In the genomic region with DNA sequence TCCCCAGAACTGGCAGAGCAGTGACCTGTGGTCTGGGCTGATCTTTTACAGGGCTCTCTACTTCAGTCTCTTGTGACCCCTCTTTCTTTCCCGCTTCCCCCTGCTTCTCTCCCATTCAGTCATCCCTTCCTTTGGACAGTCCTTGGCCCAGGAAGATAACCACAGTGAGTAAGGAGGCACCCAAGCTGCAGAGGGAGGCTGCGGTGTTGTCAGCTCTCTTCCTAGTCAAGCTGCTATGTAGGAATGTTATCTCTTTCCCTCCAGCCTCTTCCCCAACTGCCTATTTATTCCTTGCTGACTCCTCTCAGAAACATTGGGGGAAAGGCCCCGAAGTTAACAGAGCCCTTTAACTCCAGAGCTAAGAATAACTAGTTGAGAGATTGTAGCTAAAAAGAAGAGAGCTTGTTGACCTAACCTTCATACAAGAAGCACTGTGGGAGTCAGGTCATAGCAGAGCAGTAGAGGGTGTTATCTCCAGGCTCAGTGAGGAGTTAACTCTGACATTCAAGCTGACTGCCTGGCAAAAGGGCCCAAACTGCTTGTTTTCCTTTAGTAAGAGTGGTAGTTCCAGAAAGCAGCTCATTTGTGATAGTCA, we compare ENCODE assay signal across 15 mouse cellular contexts. TPM values are rescaled to one million over a fixed set of nuclear protein-coding genes. Genes with fewer than 3 reads are reported as not detected.
DNase-seq lines count a peak whose midpoint lies in the region; ATAC-seq and TF ChIP-seq lines count a peak whose summit lies in the region.
"Had no signal": no experiment of that assay in that cellular context is flagged by ENCODE, and none has a peak within 500 bp of the region (broad histone marks: within the 10 kb centered on the region; RNA-seq: fewer than 3 reads in every experiment).

No protein-coding gene starts in this region.

- no peaks in the 10 kb centered on the region for H3K27me3 ChIP-seq in heart, embryonic 12.5 days (replicated peaks)
- no peaks in the 10 kb centered on the region for H3K27me3 ChIP-seq in lung, embryonic 16.5 days (ENCODE audit: control insufficient read depth, insufficient read depth, low read depth, low read length)
- H3K27me3 ChIP-seq in small intestine, adult 2 months (ENCODE audit: control insufficient read depth, insufficient read depth, low read length), result no peaks in the 10 kb centered on the region
- H3K27me3 ChIP-seq in cerebellum, adult 2 months (ENCODE audit: control insufficient read depth, insufficient read depth, low read length), result no peaks in the 10 kb centered on the region

- no peak overlapping the region; the same call in 1 of the 2 replicates for H3K9ac ChIP-seq in heart, embryonic 12.5 days
- H3K9ac ChIP-seq in lung, embryonic 16.5 days (ENCODE audit: low read length), result no peak overlapping the region
- H3K9ac ChIP-seq: embryonic facial prominence, embryonic 15.5 days had no signal

- H3K27ac ChIP-seq in heart, embryonic 12.5 days (ENCODE audit: poor library complexity, severe bottlenecking), result peak overlapping the region; percentile 87
- no peak overlapping the region for H3K27ac ChIP-seq in lung, embryonic 16.5 days (ENCODE audit: low read length)
- 0 out of 2 replicates have a peak overlapping the region, but pooled peaks have one; percentile 27 for H3K27ac ChIP-seq in small intestine, adult 2 months (ENCODE audit: insufficient read depth, low read depth, low read length)
- H3K27ac ChIP-seq in cerebellum, adult 2 months (ENCODE audit: insufficient read depth, low read length), result no peak overlapping the region
- H3K27ac ChIP-seq: embryonic facial prominence, embryonic 15.5 days; hindbrain, postnatal 0 days had no signal

- H3K9me3 ChIP-seq in heart, embryonic 12.5 days (replicated peaks), result 0 out of 2 replicates have a peak, but pooled peaks cover 4% of the 10 kb centered on the region
- no peaks in the 10 kb centered on the region for H3K9me3 ChIP-seq in lung, embryonic 16.5 days (ENCODE audit: control insufficient read depth, low read length)
- H3K9me3 ChIP-seq: embryonic facial prominence, embryonic 15.5 days had no signal

- H3K36me3 ChIP-seq in heart, embryonic 12.5 days, result no peaks in the 10 kb centered on the region
- H3K36me3 ChIP-seq in lung, embryonic 16.5 days (ENCODE audit: control insufficient read depth, insufficient read depth, low read length), result no peaks in the 10 kb centered on the region
- no peaks in the 10 kb centered on the region for H3K36me3 ChIP-seq in small intestine, adult 2 months (ENCODE audit: control insufficient read depth, insufficient read depth, low read length)
- H3K36me3 ChIP-seq: embryonic facial prominence, embryonic 15.5 days had no signal

- no peak for DNase-seq in heart, postnatal 25 days (ENCODE audit: low spot score)
- no peak for DNase-seq in lung, postnatal 36 days
- DNase-seq in heart, postnatal 4 days, result peak; percentile 24
- no peak for DNase-seq in c-Kit-positive CD71-positive TER-119-positive erythroid progenitor cells, embryonic 14.5 days (ENCODE audit: low spot score)
- no peak for DNase-seq in cerebellum, adult 2 months
- DNase-seq: B cell, adult 2 months; cerebellum, adult 11 months; kidney, adult 8-10 months; right cerebral cortex, postnatal 14 days had no signal

- no peak for TF ChIP-seq POLR2A in small intestine, adult 2 months (IDR thresholded peaks at IDR 0.05; ENCODE audit: low read depth, low read length)
- TF ChIP-seq POLR2A in cerebellum, adult 2 months (IDR thresholded peaks at IDR 0.05; ENCODE audit: borderline replicate concordance, insufficient read depth, low read length), result no peak

- ATAC-seq in heart, embryonic 12.5 days (ENCODE audit: insufficient number of reproducible peaks, low FRiP score), result no peak; the same call in 1 of the 2 replicates
- 0 out of 2 replicates have a peak, but pooled peaks have one; percentile 15 for ATAC-seq in lung, embryonic 16.5 days (ENCODE audit: low read depth)
- ATAC-seq: hindbrain, postnatal 0 days had no signal

- peaks cover 35% of the 10 kb centered on the region for H3K4me1 ChIP-seq in heart, embryonic 12.5 days (replicated peaks)
- H3K4me1 ChIP-seq in lung, embryonic 16.5 days (replicated peaks; ENCODE audit: control insufficient read depth, insufficient read depth, low read length), result peaks cover 12% of the 10 kb centered on the region
- peaks cover under 1% of the 10 kb centered on the region; the same call in 1 of the 2 replicates for H3K4me1 ChIP-seq in small intestine, adult 2 months (ENCODE audit: control insufficient read depth, insufficient read depth, insufficient read length, low read length)
- no peaks in the 10 kb centered on the region for H3K4me1 ChIP-seq in cerebellum, adult 2 months (ENCODE audit: control insufficient read depth, insufficient read depth, low read length)

- 11% methylated on average over 3 of the region's 3 CpGs for WGBS in heart, embryonic 12.5 days
- WGBS in lung, embryonic 16.5 days, result 30% methylated on average over 3 of the region's 3 CpGs
- WGBS in small intestine, adult 2 months, result 71% methylated on average over 3 of the region's 3 CpGs
- WGBS in cerebellum, adult 2 months, result 66% methylated on average over 3 of the region's 3 CpGs

- no peak for TF ChIP-seq CTCF in small intestine, adult 2 months (IDR thresholded peaks at IDR 0.05; ENCODE audit: extremely low read depth, insufficient read length, insufficient replicate concordance, low read depth, low read length)
- TF ChIP-seq CTCF in cerebellum, adult 2 months (IDR thresholded peaks at IDR 0.05; ENCODE audit: borderline replicate concordance, insufficient read depth, low read depth, low read length), result no peak

- intact Hi-C loops in heart, postnatal 25 days (cut with DNase I), result no loop called here

- peak overlapping the region; percentile 24 for H3K4me2 ChIP-seq in heart, embryonic 12.5 days
- no peak overlapping the region for H3K4me2 ChIP-seq in lung, embryonic 16.5 days (ENCODE audit: low read depth, low read length)
- H3K4me2 ChIP-seq: embryonic facial prominence, embryonic 15.5 days had no signal

- H3K4me3 ChIP-seq in heart, embryonic 12.5 days, result no peak overlapping the region
- H3K4me3 ChIP-seq in lung, embryonic 16.5 days (ENCODE audit: low read length), result no peak overlapping the region
- no peak overlapping the region for H3K4me3 ChIP-seq in small intestine, adult 2 months (ENCODE audit: low read depth, low read length)
- H3K4me3 ChIP-seq in cerebellum, adult 2 months (replicated peaks; ENCODE audit: insufficient read depth, low read depth, low read length), result no peak overlapping the region
- H3K4me3 ChIP-seq: embryonic facial prominence, embryonic 15.5 days had no signal

RNA-seq across cellular contexts. Expression of gene Syk, which starts 5.5 kb away (rescaled TPM):
- polyA plus RNA-seq in heart, embryonic 12.5 days (2016; fragmentation: Nextera tagmentation; extraction: Ambion mirVana), result 8.7 and 8.8 TPM in 2 replicates
- 10 to 100 TPM; 16.3 to 18.6 TPM for total RNA-seq in heart, postnatal 25 days (2021)
- polyA plus RNA-seq in lung, embryonic 16.5 days (2015; fragmentation: Nextera tagmentation; extraction: Ambion mirVana), result 5.0 and 5.3 TPM in 2 replicates
- total RNA-seq in heart, postnatal 4 days (2021), result 10 to 100 TPM; 24.1 to 26.5 TPM
- 4.7 and 8.3 TPM in 2 replicates for polyA plus RNA-seq in small intestine, adult 2 months (2012; rRNA removed)
- 0.68 and 0.77 TPM in 2 replicates for polyA plus RNA-seq in cerebellum, adult 2 months (2012; rRNA removed)

RNA-seq across cellular contexts. Expression of gene Diras2, which starts 46.3 kb away (rescaled TPM):
- polyA plus RNA-seq in heart, embryonic 12.5 days (2016; fragmentation: Nextera tagmentation; extraction: Ambion mirVana), result 1.3 and 1.6 TPM in 2 replicates
- under 1 TPM; 0.11 to 0.26 TPM for total RNA-seq in heart, postnatal 25 days (2021)
- polyA plus RNA-seq in lung, embryonic 16.5 days (2015; fragmentation: Nextera tagmentation; extraction: Ambion mirVana), result 0.20 and 0.35 TPM in 2 replicates
- 1 to 10 TPM; 2.6 to 2.7 TPM for total RNA-seq in heart, postnatal 4 days (2021)
- polyA plus RNA-seq in small intestine, adult 2 months (2012; rRNA removed), result 0.44 and 1.7 TPM in 2 replicates
- 241 and 269 TPM in 2 replicates for polyA plus RNA-seq in cerebellum, adult 2 months (2012; rRNA removed)
- total RNA-seq: liver, adult 2 months had no signal

Comparison
In these comparisons a context has a peak if more than half of its experiments do, and no peak if none do; other contexts are left out.
1. H3K27ac ChIP-seq: peak in heart, embryonic 12.5 days (single experiment) and small intestine, adult 2 months (single experiment); none in lung, embryonic 16.5 days (single experiment) and cerebellum, adult 2 months (single experiment).
2. RNA of gene Diras2, which starts 46.3 kb away (polyA plus RNA-seq): 241 to 269 TPM in cerebellum, adult 2 months; 1.3 to 1.6 TPM in heart, embryonic 12.5 days, 0.44 to 1.7 TPM in small intestine, adult 2 months and 0.20 to 0.35 TPM in lung, embryonic 16.5 days; every median in the first group is over 10 times any median in the second.